Mouse (Mus musculus): ENCODE measurements at regions not wholly inside any gene's neighbourhood (a gene's known extent, or its start where the extent isn't known, plus 50 kb on each side); places are given as distances from the start of the nearest gene placed in this dataset.

GRCm38 (mm10) chr14:72371702-72372277, 119.8 kb downstream of the Gm9195 start:
- DNase-seq = peak; percentile 90

DNA sequence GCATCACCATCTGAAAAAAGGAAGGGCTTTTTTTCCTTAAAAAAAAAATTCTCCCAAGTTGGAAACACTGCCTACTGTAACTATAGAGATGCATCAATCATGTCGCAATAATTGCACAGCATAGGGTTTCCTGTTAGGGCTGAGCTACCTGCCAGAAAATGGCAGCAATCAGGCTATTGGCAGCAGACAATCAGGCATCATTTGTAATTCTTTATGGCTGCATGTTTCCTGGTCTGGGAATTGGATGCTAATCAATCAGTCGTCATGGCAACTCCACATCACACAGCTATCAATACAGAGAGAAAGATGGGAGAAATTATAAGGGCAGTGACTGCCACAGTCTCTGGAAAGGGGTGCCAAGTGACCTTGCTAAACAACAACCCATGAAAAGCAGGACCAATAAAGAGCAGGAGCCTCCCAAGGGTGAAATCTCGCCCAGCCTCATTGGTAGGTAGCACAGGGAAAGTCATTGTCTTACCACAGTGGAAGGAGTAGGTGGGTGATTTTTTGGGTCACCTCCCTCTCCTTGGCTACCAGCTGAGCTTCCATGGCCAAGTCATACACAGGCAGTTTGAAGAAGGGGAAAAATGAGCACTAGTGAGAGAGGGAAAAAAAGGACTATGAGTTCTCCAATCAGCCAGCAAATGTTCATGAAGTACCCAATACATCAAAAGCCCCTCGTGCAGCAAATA, 130.7 kb downstream of the Gm9195 start:
- DNase-seq = no peak

DNA sequence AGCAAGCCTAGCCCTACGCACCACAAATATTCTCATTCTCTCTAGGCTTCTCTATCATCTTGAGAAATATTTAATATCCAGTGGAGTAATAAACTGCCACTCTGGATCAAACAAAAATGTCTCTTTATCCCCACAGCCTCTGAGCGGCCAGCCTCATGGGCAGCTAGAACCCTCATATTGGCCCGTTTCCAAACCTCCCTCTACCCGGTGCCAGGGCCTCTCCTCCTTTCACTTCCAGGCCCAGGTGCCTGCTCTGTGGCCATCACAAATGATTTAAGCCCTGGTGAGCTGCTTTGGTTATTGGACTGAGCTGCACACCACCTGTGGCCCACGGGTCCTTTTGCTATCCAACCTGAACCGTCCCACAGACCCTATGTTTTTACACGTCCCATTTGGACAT, 131.5 kb downstream of the Gm9195 start:
- no peak for DNase-seq

DNA sequence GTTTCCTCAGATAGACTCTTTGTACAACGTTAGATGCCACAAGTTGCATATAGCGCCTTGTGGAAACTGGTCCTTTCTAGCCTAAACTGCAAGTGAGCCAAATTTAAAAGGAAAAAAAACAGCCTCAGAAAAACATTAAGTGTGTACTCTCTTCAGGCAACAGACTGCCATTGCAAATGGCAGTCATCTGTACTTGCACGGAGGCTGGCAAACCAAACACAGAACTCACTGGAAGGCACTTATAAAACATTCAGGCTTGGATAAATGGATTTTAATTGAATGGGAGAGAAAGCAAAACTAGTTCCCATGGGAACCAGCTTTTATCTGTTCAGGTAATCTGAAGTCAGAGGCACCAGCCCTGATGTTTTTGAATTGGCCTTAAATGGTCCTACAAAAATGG, 133.7 kb downstream of the Gm9195 start:
- DNase-seq = no peak

DNA sequence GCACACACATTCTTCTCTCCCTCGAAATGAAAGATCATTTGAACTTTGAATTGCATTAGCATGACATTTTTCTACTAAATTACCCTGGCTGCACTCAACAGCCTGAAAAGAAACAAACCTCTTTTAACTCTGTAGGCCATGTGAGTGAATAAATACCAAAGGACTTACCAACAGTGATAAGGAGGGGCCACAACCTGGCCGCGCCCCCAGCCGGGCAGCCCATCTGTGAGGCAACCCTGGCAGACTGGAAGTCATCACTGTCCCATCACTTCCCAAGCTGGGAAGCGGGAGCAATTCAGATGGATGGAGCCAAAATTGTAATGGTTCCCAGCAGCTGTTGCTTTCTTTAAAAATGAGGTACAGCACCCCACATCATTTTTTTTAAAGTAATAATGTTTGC, 149.5 kb downstream of the Gm9195 start:
- DNase-seq = peak; percentile 12

DNA sequence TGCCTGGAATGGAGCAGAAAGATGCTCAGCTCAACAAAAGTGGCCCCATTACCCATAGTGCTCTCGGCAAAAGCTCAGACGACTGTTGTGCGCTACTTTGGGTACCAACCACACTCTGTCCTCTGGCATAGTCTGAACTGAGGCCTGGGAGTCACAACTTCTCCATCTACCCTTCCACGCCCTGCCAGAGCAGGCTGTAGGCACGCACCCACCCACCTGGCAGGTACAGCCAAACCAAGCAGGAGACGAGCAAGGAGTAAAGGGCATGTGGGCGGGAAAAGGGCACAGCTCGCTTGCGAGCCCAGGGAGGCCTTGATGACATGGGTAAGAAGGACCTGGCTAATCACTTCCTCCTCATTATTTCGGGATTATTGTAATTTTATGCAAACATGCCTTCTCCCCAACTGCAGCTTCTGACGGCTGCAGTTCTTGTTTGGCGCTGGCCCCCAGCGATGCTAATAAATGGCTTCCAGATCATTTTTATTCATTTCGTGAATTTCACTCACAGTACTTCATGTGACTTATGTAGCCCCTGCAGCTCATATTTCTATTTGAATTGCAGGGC, 150.0 kb downstream of the Gm9195 start:
- DNase-seq = peak; percentile 7

GRCm38 (mm10) chr14:72338046-72338445, 153.6 kb downstream of the Gm9195 start:
- no peak for DNase-seq

- no peak for DNase-seq
These were observed 187.8 kb downstream of the Gm9195 start for GRCm38 (mm10) chr14:72303856-72304255.

GRCm38 (mm10) chr14:72300026-72300425, 191.6 kb downstream of the Gm9195 start:
- DNase-seq = peak; percentile 66

- no peak for DNase-seq
These were observed 197.0 kb downstream of the Gm9195 start for GRCm38 (mm10) chr14:72294631-72295030.

- no peak for DNase-seq
These were observed 197.8 kb downstream of the Gm9195 start for GRCm38 (mm10) chr14:72293677-72294387.

DNA sequence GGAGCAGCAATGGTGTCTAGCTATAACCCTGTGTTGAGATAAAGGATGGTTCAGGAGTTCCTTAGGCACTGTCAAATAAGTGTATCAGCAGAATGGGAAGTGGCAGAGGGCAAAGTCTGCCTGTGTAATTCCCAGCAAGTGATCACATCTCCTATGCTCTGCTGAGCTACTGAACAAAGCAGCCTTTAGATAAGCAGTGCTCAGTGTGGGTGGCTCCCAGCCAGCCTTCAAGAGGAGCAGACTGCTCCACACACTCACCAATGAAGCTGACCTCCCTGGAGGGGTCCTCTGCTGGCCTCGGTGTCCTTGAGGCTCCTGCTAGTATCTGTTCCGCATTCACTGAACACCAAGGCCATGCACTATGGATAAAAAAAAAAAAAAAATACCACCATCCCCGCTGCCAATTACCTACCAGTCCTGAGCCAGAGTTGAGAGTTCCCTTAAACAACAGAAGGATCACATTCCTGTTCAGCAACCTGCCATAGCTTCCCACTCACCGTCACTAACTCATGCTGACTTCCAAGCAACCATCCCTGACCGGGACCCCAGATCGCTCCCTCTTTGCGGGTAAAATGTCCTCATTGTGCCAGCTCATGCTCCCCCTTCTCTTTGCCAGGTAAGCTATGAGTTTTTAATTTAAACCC, 198.9 kb downstream of the Gm9195 start:
- peak; percentile 16 for DNase-seq

DNA sequence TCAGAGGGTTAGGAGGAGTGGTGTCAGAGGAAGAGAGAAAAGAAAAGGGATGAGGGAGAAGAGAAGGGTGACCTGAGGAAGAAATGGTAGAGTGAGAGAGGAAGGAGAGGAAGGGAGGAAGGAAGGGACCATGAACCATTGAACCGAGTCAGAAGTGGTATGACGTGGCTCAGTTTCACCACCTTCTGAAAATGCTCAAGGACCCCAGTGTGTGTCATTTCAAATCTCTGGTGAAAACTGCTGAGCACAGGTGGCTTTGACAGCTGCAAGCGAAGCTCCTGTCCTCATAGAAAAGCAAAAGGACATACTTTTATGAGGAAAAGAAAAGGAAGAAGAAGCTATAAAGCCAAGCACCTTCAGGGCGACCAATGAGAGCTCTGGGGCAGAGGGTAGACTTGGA, 214.3 kb downstream of the Gm9195 start:
- DNase-seq = no peak

GRCm38 (mm10) chr14:72259255-72259654, 232.4 kb downstream of the Gm9195 start:
- peak; percentile 8 for DNase-seq

DNA sequence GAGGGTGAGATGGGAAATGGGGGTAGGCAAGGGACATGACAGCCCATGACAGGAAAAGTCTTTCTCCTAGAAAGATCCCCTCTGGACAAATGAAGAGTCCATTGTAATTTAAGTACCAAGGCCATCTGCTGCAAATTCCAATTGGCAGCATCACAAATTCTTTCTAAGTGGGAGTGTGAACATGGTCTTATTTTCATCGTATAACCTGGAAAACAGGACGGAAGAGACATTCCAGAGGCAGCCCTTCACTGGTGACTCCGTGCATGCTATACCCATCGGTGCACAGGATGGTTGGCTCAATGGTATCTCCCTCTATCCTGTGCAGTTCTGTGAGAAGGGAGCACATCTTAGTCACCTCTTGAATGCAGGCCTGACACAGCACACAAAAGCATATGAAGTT, 249.8 kb downstream of the Gm9195 start:
- DNase-seq = no peak

GRCm38 (mm10) chr14:72240272-72240671, 251.4 kb downstream of the Gm9195 start:
- no peak for DNase-seq

DNA sequence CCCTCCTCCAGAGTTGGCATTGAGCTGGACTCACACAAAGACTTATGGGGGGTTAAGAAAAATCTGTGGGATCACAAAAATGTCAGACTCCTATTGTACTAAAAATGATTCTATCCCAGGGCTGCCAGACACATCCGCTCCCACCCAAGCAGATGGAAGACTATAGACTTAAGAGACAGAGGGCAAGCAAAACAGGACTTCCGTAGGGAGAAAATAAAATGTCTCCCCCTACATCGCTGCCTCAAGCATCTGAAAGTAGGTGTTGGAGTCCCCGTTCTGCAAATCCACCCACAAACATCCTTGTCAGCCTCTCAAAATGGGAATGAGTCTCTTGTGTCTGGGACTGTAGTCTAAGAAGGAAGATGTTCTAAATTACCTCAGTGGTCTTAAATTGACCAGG, 253.3 kb downstream of the Gm9195 start:
- DNase-seq = no peak

DNA sequence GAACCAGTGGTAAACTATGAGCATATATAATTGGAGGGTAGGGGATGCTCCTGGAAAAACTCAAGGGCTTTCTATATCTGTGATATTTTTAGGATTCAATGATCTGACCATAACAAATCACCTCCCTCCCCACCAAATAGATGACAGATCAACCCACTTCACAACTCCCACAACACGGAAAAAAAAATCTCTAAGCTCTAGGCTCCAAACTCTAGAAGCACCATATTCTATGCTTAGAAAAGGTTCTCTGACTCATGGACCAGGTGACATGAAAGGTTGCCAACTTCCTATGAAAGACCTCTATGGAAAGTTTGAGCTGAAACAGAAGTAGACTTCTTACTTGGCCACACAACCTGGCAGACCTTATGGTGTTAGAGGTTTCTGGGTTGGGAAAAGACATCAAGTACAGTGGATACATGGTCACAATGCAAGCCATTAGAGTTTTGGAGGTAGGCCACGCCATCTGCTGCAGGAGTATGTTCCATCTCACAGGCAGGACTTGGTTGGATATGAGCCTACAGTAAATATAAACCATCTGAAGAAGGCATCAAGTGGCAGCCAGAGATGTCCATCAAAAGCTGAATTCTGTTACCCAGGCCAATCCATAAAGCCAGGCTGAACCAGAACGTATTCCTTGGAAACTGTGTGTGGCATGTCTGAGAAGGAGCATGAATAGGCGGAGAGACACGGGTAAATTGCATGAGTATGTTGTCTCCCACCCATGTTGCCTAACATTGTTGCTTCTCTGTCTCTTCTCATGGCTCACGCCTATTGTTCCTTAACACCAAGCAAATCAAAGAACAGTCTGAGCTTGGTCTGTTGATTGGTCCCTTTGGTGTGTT, 257.2 kb downstream of the Gm9195 start:
- no peak for DNase-seq

GRCm38 (mm10) chr14:72227853-72228252, 263.8 kb downstream of the Gm9195 start:
- no peak for DNase-seq

GRCm38 (mm10) chr14:72227441-72227840, 264.2 kb downstream of the Gm9195 start:
- no peak for DNase-seq

GRCm38 (mm10) chr14:72226946-72227345, 264.7 kb downstream of the Gm9195 start:
- no peak for DNase-seq

GRCm38 (mm10) chr14:72222836-72223235, 268.8 kb downstream of the Gm9195 start:
- DNase-seq = no peak
